Mouse (Mus musculus): Measurements from ENCODE around the gene Rundc3a.

DNA sequence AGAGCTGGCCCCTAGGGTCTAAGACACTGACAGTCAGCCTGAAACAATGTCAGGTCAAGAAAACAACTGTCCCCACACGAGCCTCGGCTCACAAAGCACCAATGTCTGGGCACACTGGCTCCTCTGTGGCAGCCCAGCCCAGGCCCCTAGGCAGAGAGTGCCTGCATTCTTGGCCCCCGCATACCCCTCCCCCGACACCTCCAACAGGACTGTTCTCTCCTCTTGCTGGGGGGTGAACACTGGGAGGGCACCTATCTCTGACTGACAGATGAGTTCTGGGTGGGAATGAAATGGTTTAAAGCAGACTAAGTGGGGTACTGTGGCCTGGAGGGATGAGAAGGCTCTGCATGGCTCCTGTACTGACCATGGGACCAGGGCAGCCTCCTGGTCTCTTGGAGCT lies 27.5 kb upstream of the Rundc3a start:
- TF ChIP-seq POLR2A (IDR thresholded peaks at IDR 0.05; ENCODE audit: low read depth, low read length) (no peak), CTCF (conservative IDR thresholded peaks at IDR 0.05; ENCODE audit: insufficient read depth, insufficient read length, low read depth, low read length) (no peak)
